Mouse (Mus musculus) cerebellum, adult 11-12 months (tissue): ENCODE results near the gene Ech1.

Experiments used
- DNase-seq: peaks from one replicate; pipeline ENCODE4 v3.0.0; 2022

Ech1 gene

DNA sequence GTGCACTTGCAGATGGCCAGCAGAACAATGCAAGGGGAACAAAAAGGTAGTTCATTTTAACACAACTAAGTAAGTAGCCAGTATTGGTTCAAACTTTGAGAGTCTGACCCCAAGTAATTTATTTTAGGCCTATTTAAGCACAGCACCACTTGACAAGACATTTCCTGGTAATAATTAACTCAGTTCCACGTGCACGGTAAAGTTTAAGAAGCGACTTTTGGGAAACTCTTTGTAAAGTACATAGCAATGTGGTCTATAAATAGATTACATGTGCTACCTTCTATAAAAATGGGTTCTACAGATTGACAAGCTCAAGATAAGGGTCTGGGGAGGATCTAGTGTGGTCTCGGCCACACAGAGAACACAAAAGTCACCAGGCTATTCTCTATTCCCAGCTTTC is 21.3 kb upstream of the Ech1 start:
- DNase-seq, result no peak

DNA sequence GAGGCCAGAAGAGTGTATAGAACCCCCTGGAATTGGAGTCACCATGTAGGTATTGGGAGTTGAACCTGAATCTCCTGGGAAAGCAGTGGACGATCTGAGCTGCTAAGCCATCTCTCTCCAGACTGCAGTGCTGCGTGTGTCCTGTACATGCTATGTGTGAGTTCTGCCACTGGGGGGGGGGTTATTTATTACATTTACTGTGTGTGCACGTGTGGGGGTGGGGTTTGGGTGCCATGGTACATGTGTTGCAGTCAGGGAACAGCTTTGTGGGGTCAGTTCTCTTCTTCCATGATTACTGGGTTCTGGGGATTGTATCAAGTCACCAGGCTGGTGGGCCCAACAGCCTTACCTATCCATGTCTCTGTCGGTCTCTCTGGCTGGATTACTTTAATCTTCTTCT is 18.1 kb upstream of the Ech1 start:
- DNase-seq, result no peak

DNA sequence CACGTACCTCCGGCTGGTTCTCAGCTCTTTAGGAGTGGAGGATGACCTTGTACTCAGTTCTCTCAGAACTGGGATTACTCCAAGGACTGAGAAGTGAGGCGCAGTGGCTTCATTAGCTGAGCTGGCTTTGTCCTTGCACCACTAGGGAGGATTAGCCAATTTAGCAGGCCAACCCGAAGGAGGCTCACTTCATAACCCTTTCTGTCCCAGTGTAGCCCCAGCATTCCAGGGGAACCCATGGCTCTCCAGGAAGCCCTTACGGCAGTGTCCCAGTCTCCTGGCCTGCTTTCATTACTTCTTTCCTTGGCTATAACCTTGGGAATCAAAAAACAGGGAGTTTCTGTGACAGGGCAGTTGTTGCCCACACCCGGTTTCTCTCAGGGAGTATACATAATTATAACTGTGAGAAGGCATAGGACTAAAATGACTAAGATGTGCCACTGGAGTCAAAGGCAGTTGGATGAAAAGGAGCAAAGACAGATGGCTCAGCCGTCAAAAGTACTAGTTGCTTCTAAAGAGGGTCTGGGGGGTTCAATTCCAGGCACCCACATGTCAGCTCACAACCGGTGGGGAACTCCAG is 17.3 kb upstream of the Ech1 start:
- peak; percentile 57 for DNase-seq

GRCm38 (mm10) chr7:28808221-28808941 is 16.6 kb upstream of the Ech1 start, which contains the start of gene Hnrnpl:
Hnrnpl (plus strand) TSS chr7:28808541.
- peak; percentile 56 for DNase-seq

GRCm38 (mm10) chr7:28808957-28809393 is 16.0 kb upstream of the Ech1 start:
- DNase-seq, result peak; percentile 95

DNA sequence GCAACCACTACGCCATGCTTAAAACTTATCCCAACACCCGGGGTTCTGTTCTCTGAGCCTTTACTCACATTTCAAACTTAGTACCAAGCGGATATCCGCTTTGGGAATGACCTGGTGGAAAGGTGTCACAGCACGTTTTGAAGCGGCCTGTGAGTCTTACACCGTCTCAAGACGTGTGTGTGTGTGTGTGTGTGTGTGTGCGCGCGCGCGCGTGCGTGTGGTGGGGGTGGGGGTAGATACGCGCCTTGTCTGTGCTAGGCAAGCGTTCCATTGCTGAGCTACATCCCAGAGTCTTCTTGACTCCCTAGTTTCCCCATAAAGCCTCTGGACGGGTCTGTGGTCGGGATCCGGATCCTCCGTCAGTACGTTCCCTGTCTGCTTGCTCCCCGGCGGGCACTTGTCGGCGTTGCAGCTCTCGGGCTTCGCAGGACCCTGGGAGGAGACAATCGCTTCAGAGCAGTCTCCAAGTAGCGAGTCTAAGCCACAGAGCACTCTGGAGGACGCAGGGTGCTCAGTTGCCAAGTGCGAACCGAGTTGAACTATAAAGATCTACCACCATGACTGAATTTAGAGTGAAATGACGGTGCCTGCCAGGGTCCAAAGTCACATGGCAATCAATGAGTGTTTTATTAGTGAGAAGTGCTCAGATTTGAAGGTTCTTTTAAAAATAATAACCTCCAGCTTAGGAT is 15.5 kb upstream of the Ech1 start:
- peak; percentile 80 for DNase-seq

DNA sequence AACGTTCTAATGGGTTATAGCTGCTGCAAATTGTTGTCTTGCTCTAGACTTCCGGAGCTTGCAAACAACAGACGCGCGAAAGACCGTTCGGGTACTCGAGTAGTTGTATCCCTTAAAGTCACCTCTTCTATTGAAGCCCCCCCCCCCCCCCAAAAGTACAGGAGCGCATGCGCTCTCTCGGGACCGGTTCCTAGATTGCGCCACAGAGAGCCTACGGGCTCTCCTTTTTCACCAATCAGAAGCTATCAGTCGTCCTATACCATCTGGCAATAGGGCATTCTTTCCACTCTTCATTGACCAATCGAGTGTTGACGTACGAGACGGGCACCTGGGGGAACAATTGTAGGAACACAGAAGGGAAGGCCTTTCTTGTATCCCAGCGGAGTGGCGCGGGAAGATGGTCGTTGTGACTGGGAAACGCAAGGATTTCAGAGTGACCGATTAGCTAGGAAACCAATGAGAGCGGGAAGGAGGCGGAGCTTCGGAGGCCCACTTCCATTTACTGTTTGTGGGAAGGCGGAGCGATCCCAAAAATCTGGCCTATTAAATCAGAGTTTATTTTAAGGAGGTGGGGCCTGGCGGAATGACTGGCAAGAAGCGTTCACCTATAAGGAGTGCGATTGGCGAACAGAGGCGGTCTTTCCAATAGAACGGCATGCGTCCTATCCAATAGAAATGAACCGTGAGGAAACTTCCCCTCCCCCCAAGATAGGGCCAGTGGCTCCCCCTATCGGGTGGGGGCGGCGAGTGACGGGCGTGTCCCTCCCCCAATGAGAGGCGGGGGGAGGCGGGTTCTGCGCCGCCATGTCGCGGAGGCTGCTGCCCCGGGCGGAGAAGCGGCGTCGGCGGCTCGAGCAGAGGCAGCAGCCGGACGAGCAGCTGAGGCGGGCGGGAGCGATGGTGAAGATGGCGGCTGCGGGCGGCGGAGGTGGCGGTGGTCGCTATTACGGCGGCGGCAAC is 14.6 kb upstream of the Ech1 start:
- peak; percentile 100 for DNase-seq

GRCm38 (mm10) chr7:28811228-28811627 is 13.8 kb upstream of the Ech1 start:
- peak; percentile 94 for DNase-seq

- DNase-seq, result peak; percentile 40
Observed at GRCm38 (mm10) chr7:28811640-28812275, 13.3 kb upstream of the Ech1 start.

- peak; percentile 51 for DNase-seq
Observed at GRCm38 (mm10) chr7:28812436-28812835, 12.6 kb upstream of the Ech1 start.

DNA sequence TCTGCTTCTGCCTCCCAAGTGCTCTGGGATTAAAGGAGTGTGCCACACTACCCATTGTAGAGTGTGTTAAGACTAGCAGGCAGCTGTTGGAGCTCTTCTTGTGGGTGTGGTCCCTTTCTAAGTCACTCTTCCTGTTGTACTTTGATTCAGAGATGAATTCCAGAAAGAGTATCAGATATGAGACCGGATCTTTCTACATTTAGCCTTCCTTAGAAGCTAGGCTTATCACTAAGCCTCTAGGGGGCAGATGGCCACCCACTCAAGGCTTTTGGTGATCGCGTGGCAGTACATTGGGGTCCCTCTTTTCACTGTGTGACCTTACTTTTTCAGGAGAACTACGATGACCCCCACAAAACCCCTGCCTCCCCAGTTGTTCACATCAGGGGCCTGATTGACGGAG is 12.1 kb upstream of the Ech1 start:
- no peak for DNase-seq

- DNase-seq, result no peak
Observed at GRCm38 (mm10) chr7:28814306-28815034, 10.5 kb upstream of the Ech1 start.

DNA sequence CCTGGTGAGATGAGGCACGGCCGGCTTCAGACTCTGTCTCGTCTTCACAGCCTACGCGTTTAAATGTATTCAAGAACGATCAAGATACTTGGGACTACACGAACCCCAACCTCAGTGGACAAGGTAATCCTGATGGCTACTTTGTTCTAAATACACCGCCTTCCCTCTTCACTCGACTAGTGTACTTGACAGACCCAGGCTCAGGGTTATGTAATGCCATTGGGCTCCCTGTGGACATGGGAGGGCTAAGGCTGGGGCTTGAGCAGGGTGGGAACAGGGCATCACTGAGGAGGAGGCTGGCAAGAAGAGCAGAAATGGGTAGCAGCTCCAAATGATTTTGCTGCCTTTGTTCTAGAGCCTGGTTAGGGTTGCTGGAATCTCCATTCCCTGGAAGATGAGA is 9.8 kb upstream of the Ech1 start:
- peak; percentile 22 for DNase-seq

- peak; percentile 27 for DNase-seq
Observed at GRCm38 (mm10) chr7:28816201-28816600, 8.8 kb upstream of the Ech1 start.

- peak; percentile 39 for DNase-seq
Observed at GRCm38 (mm10) chr7:28816920-28817319, 8.1 kb upstream of the Ech1 start.

GRCm38 (mm10) chr7:28817524-28817923 is 7.5 kb upstream of the Ech1 start:
- no peak for DNase-seq

- peak; percentile 22 for DNase-seq
Observed at GRCm38 (mm10) chr7:28817957-28818356, 7.1 kb upstream of the Ech1 start.

DNA sequence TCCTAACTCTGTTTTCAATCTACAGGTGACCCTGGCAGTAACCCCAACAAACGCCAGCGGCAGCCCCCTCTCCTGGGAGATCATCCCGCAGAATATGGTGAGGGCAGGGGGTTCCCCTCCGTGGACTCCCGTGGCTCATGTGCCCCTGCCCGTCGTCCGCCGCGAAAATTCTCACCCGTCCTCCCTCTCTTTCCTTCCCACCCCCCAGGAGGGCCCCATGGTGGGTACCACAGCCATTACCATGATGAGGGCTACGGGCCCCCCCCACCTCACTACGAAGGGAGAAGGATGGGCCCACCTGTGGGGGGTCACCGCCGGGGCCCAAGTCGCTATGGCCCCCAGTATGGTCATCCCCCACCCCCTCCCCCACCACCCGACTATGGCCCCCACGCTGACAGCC is 6.6 kb upstream of the Ech1 start:
- DNase-seq, result peak; percentile 46

- no peak for DNase-seq
Observed at GRCm38 (mm10) chr7:28818861-28819452, 6.1 kb upstream of the Ech1 start.

DNA sequence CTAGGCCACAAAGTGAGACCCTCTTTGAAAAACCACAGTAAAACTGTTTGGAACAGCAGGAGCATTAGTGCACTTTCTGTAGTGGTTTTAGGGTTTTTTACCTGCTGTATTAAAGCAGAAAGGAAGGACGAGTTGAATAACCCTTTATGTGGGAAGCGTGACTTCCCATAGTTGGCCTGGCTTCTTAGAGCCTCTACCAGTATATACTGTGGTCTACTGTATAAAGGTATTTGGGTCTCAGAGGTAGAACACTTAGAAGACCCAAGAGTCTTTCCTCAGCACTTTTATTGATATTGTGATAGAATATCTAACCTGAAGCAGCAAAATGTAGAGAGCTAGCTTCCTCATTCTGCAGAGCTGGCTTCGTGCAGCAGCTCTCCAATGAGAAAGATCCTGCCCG is 5.4 kb upstream of the Ech1 start:
- no peak for DNase-seq
